Mouse (Mus musculus): Measurements from ENCODE around the gene Hip1r.
"Not testable (repeated sequence)": the region's sequence is repeated elsewhere in the genome, so short reads cannot be mapped to it uniquely, and the experiment has no call there.

Hip1r gene

GRCm38 (mm10) chr5:124035406-124035805 is 62.0 kb downstream of the Hip1r start:
- in situ Hi-C loops (cut with MseI, MboI) = no loop called here

- in situ Hi-C loops (cut with MseI, MboI) = no loop called here
Measured at GRCm38 (mm10) chr5:124035806-124036205, 62.4 kb downstream of the Hip1r start.

GRCm38 (mm10) chr5:124036341-124036740 is 62.9 kb downstream of the Hip1r start:
- in situ Hi-C loops (cut with MseI, MboI) = no loop called here

- in situ Hi-C loops (cut with MseI, MboI) = no loop called here
Measured at GRCm38 (mm10) chr5:124036836-124037235, 63.4 kb downstream of the Hip1r start.

GRCm38 (mm10) chr5:124039602-124040001 is 66.2 kb downstream of the Hip1r start:
- in situ Hi-C loops (cut with MseI, MboI) = no loop called here

- in situ Hi-C loops (cut with MseI, MboI) = no loop called here
Measured at GRCm38 (mm10) chr5:124041097-124041496, 67.7 kb downstream of the Hip1r start.

- in situ Hi-C loops (cut with MseI, MboI) = no loop called here
Measured at GRCm38 (mm10) chr5:124043212-124043978, 70.0 kb downstream of the Hip1r start.

- in situ Hi-C loops (cut with MseI, MboI) = no loop called here
Measured at GRCm38 (mm10) chr5:124043999-124044398, 70.6 kb downstream of the Hip1r start.

- in situ Hi-C loops (cut with MseI, MboI) = no loop called here
Measured at GRCm38 (mm10) chr5:124045453-124046010, 72.1 kb downstream of the Hip1r start.

- in situ Hi-C loops (cut with MseI, MboI) = no loop called here
Measured at GRCm38 (mm10) chr5:124046741-124047401, 73.4 kb downstream of the Hip1r start.

- in situ Hi-C loops (cut with MseI, MboI) = no loop called here
Measured at GRCm38 (mm10) chr5:124049249-124050045, 76.0 kb downstream of the Hip1r start.

- in situ Hi-C loops (cut with MseI, MboI) = no loop called here
Measured at GRCm38 (mm10) chr5:124050095-124051050, 76.9 kb downstream of the Hip1r start.

- in situ Hi-C loops (cut with MseI, MboI) = no loop called here
Measured at GRCm38 (mm10) chr5:124051899-124052491, 78.6 kb downstream of the Hip1r start.

GRCm38 (mm10) chr5:124052641-124053040 is 79.2 kb downstream of the Hip1r start:
- in situ Hi-C loops (cut with MseI, MboI) = not testable (repeated sequence)
